Mouse (Mus musculus): ENCODE measurements around the gene R3hcc1l.

- no peak for TF ChIP-seq CTCF (IDR thresholded peaks at IDR 0.05; ENCODE audit: low read depth, low read length)
- TF ChIP-seq POLR2A (IDR thresholded peaks at IDR 0.05; ENCODE audit: borderline replicate concordance, low read depth, low read length) = no peak
These were observed 62.1 kb downstream of the R3hcc1l start for GRCm38 (mm10) chr19:42580701-42581100.
